Mouse (Mus musculus): ENCODE data around the gene Polr3g.
"Not testable (repeated sequence)": the region's sequence is repeated elsewhere in the genome, so short reads cannot be mapped to it uniquely, and the experiment has no call there.

Polr3g gene

GRCm38 (mm10) chr13:81630566-81630965 is 80.2 kb downstream of the Polr3g start:
- no peak for DNase-seq (ENCODE audit: low read depth, low spot score)

GRCm38 (mm10) chr13:81629395-81629794 is 81.4 kb downstream of the Polr3g start:
- DNase-seq (ENCODE audit: low read depth, low spot score) = no peak

- no peak for DNase-seq (ENCODE audit: low read depth, low spot score)
Observed at GRCm38 (mm10) chr13:81628631-81629190, 82.1 kb downstream of the Polr3g start.

GRCm38 (mm10) chr13:81627861-81628260 is 83.0 kb downstream of the Polr3g start:
- not testable (repeated sequence) for DNase-seq (ENCODE audit: low read depth, low spot score)

Data from telencephalon, adult 2 months (tissue).